Mouse (Mus musculus) CH12.LX (cell line): ENCODE results near the gene Igdcc4. TPM values are rescaled to one million over a fixed set of nuclear protein-coding genes. Genes with fewer than 3 reads are reported as not detected.

ENCODE experiments used
- DNase-seq: peaks from one replicate; pipeline ENCODE4 v3.0.0-alpha.2; 2013; ENCODE audit errors: extremely low read depth
- H3K27ac ChIP-seq: 2 replicates; pipeline ENCODE4 v1.5.1; 2012; ENCODE audit warnings: low read depth, mild to moderate bottlenecking, control low read depth, moderate library complexity; ENCODE audit not compliant: insufficient read depth
- H3K27me3 ChIP-seq: replicated peaks from 2 replicates; pipeline ENCODE3; 2012; ENCODE audit warnings: inconsistent platforms
- H3K36me3 ChIP-seq, 2 experiments: replicated peaks in 1 of 2; 2 replicates each; pipeline versions ENCODE3 to v1.6.1; 2012; ENCODE audit warnings: inconsistent platforms in 1 of 2, low read length in 1 of 2, mild to moderate bottlenecking in 1 of 2, mixed read lengths in 1 of 2, moderate library complexity in 1 of 2; ENCODE audit not compliant: control insufficient read depth in 1 of 2, insufficient read depth in 1 of 2
- H3K4me1 ChIP-seq, 2 experiments: 2 replicates each; pipeline ENCODE4 v1.6.1; 2012; ENCODE audit warnings: inconsistent platforms in 1 of 2, moderate library complexity in 1 of 2; ENCODE audit not compliant: insufficient read depth in 2 of 2, control insufficient read depth in 1 of 2
- H3K4me2 ChIP-seq: 2 replicates; pipeline ENCODE4 v1.6.1; 2012; ENCODE audit warnings: low read depth, mild to moderate bottlenecking, control low read depth; ENCODE audit not compliant: poor library complexity, insufficient read depth, severe bottlenecking
- H3K4me3 ChIP-seq, 3 experiments: fragments of 150-350 bp in 1 of 3; sonication (generic) in 1 of 3; replicated peaks in 1 of 3; 2 replicates each; pipeline versions ENCODE3 to v1.5.1; 2011 to 2012; ENCODE audit warnings: low read depth in 2 of 3, low read length in 2 of 3, mild to moderate bottlenecking in 2 of 3, moderate library complexity in 2 of 3, control low read depth in 1 of 3, improper control_type of control experiment in 1 of 3, inconsistent platforms in 1 of 3, mixed read lengths in 1 of 3; ENCODE audit not compliant: poor library complexity in 1 of 3
- H3K79me2 ChIP-seq: replicated peaks from 2 replicates; pipeline ENCODE4 v1.6.1; 2012; ENCODE audit warnings: mild to moderate bottlenecking, moderate library complexity; ENCODE audit not compliant: control insufficient read depth, poor library complexity, insufficient read depth, severe bottlenecking; ENCODE audit errors: extremely low read depth
- H3K9ac ChIP-seq: 2 replicates; pipeline ENCODE4 v1.6.1; 2012; ENCODE audit warnings: low read depth, mild to moderate bottlenecking, control low read depth, moderate library complexity; ENCODE audit not compliant: insufficient read depth
- H3K9me3 ChIP-seq: replicated peaks from 2 replicates; pipeline ENCODE3; 2012; ENCODE audit warnings: low read length, inconsistent platforms, mixed read lengths
- BHLHE40 ChIP-seq: IDR thresholded peaks from 2 replicates; pipeline ENCODE4 v1.6.1; 2011; ENCODE audit warnings: mild to moderate bottlenecking, low read depth, low read length, improper control_type of control experiment
- CHD1 ChIP-seq: IDR thresholded peaks from 2 replicates; pipeline ENCODE4 v1.6.1; 2012; ENCODE audit warnings: low read depth, low read length, improper control_type of control experiment, inconsistent platforms
- CHD2 ChIP-seq: IDR thresholded peaks from 2 replicates; pipeline ENCODE4 v1.6.1; 2011; ENCODE audit warnings: low read length, improper control_type of control experiment
- CTCF ChIP-seq, 2 experiments: IDR thresholded peaks in 1 of 2; conservative IDR thresholded peaks in 1 of 2; 2 replicates each; pipeline ENCODE4 v1.5.1; 2011 to 2012; ENCODE audit warnings: low read depth in 2 of 2, low read length in 2 of 2, improper control_type of control experiment in 1 of 2, inconsistent platforms in 1 of 2, mild to moderate bottlenecking in 1 of 2, moderate library complexity in 1 of 2
- E2F4 ChIP-seq: IDR thresholded peaks from 2 replicates; pipeline ENCODE4 v1.6.1; 2011; ENCODE audit warnings: low read depth, low read length, improper control_type of control experiment; ENCODE audit not compliant: insufficient replicate concordance
- EP300 ChIP-seq: IDR thresholded peaks from 2 replicates; pipeline ENCODE4 v1.6.1; 2011; ENCODE audit warnings: low read length, improper control_type of control experiment
- GABPA ChIP-seq: IDR thresholded peaks from 2 replicates; pipeline ENCODE4 v1.6.1; 2012; ENCODE audit warnings: low read depth, low read length, improper control_type of control experiment, inconsistent platforms; ENCODE audit not compliant: insufficient replicate concordance
- IRF4 ChIP-seq: IDR thresholded peaks from 2 replicates; pipeline ENCODE4 v1.6.1; 2014; ENCODE audit warnings: low read depth, mild to moderate bottlenecking, inconsistent platforms, low read length, improper control_type of control experiment
- KAT2A ChIP-seq: IDR thresholded peaks from 2 replicates; pipeline ENCODE4 v1.6.1; 2012; ENCODE audit warnings: low read length, improper control_type of control experiment, inconsistent platforms; ENCODE audit not compliant: insufficient replicate concordance
- MAFK ChIP-seq: IDR thresholded peaks from 2 replicates; pipeline ENCODE4 v1.6.1; 2011; ENCODE audit warnings: low read length, improper control_type of control experiment; ENCODE audit not compliant: insufficient replicate concordance
- MYC ChIP-seq: IDR thresholded peaks from 2 replicates; pipeline ENCODE4 v1.6.1; 2011; ENCODE audit warnings: low read depth, mild to moderate bottlenecking, improper control_type of control experiment, low read length
- NELFE ChIP-seq: IDR thresholded peaks from 2 replicates; pipeline ENCODE4 v1.6.1; 2011; ENCODE audit warnings: low read depth, low read length, improper control_type of control experiment
- POLR2A ChIP-seq: IDR thresholded peaks from 2 replicates; pipeline ENCODE4 v1.6.1; 2011; ENCODE audit warnings: low read depth, mild to moderate bottlenecking, improper control_type of control experiment, low read length
- POLR2AphosphoS2 ChIP-seq: IDR thresholded peaks from 2 replicates; pipeline ENCODE4 v1.6.1; 2011; ENCODE audit warnings: low read depth, low read length, improper control_type of control experiment
- SIN3A ChIP-seq: IDR thresholded peaks from 2 replicates; pipeline ENCODE4 v1.6.1; 2012; ENCODE audit warnings: low read length, improper control_type of control experiment, inconsistent platforms
- SMC3 ChIP-seq: IDR thresholded peaks from 2 replicates; pipeline ENCODE4 v1.6.1; 2011; ENCODE audit warnings: low read depth, low read length, improper control_type of control experiment
- USF1 ChIP-seq: IDR thresholded peaks from 2 replicates; pipeline ENCODE4 v1.6.1; 2014; ENCODE audit warnings: low read depth, mild to moderate bottlenecking, inconsistent platforms, low read length, improper control_type of control experiment
- USF2 ChIP-seq: conservative IDR thresholded peaks from 2 replicates; pipeline ENCODE4 v1.6.1; 2011; ENCODE audit warnings: low read depth, low read length, improper control_type of control experiment
- ZMIZ1 ChIP-seq: IDR thresholded peaks from 2 replicates; pipeline ENCODE4 v1.6.1; 2012; ENCODE audit warnings: low read depth, mild to moderate bottlenecking, inconsistent platforms, low read length, improper control_type of control experiment
- dilution Hi-C: fragments of 300-500 bp; cut with MboI; formaldehyde crosslinking; loops from 2 replicates; pipeline ENCODE4 v1.14.3; 2020; ENCODE audit warnings: low sequenced_read_pairs; ENCODE audit not compliant: extremely low pct_unique_long_range_greater_than_20kb, extremely low pct_ligation_motif_present
- in situ Hi-C: fragments of 300-500 bp; cut with MboI; formaldehyde crosslinking; loops from 3 replicates; pipeline ENCODE4 v1.14.3; 2019; ENCODE audit warnings: low sequenced_read_pairs, low pct_ligation_motif_present, low pct_unique_long_range_greater_than_20kb, mixed read lengths
- polyA plus RNA-seq: library from polyadenylated mRNA; unstranded; fragments of >175 nt; gene quantifications from 2 replicates; pipeline ENCODE4 v1.2.1, GENCODE M21; 2012; ENCODE audit warnings: low read depth; ENCODE audit not compliant: insufficient read length
- total RNA-seq, 2 experiments: library from RNA; depleted of rRNA; stranded (reverse); fragments of 300-350 nt in 1 of 2; fragments of >200 nt in 1 of 2; gene quantifications; 2 replicates each; pipeline ENCODE4 v1.2.3; 2012 to 2014

Igdcc4 gene
- total and polyA plus RNA-seq, 3 experiments, result 0.13 to 0.23 TPM; not detected in 1

- in situ Hi-C loops, result loop anchor here (5.0 kb wide), 1 partner anchor 40 kb away; no protein-coding TSS in a partner anchor
- Histone ChIP-seq H3K4me2 (no peak overlapping the region), H3K27me3 (peaks cover 43% of the 10 kb centered on the region), H3K4me3 (no peak overlapping the region), H3K36me3 (no peaks in the 10 kb centered on the region), H3K4me1 (peaks cover 10 to 48% of the 10 kb centered on the region in 2 experiments; a peak in 3 of 4 replicates), H3K79me2 (no peaks in the 10 kb centered on the region), H3K9ac (no peak overlapping the region), H3K9me3 (no peaks in the 10 kb centered on the region), H3K27ac (no peak overlapping the region)
- dilution Hi-C loops, result no loop called here
- no peak for DNase-seq
- no peak for TF ChIP-seq E2F4
- TF ChIP-seq CHD1, result no peak
- TF ChIP-seq MAFK, result no peak
- no peak for TF ChIP-seq POLR2AphosphoS2
- TF ChIP-seq POLR2A, result no peak
- no peak for TF ChIP-seq USF1
- TF ChIP-seq SIN3A, result no peak
- no peak for TF ChIP-seq BHLHE40
- TF ChIP-seq USF2, result no peak
- no peak for TF ChIP-seq NELFE
- TF ChIP-seq SMC3, result no peak
- no peak for TF ChIP-seq CHD2
Measured at GRCm38 (mm10) chr9:65177497-65177896, 76.2 kb downstream of the Igdcc4 start.

GRCm38 (mm10) chr9:65177912-65178311 is 76.6 kb downstream of the Igdcc4 start:
- H3K27me3 ChIP-seq, result peaks cover 42% of the 10 kb centered on the region
- no peak for DNase-seq

GRCm38 (mm10) chr9:65178336-65179213 is 77.3 kb downstream of the Igdcc4 start:
- H3K79me2 ChIP-seq, result no peaks in the 10 kb centered on the region
- dilution Hi-C loops, result no loop called here
- H3K36me3 ChIP-seq, result no peaks in the 10 kb centered on the region
- peaks cover 40% of the 10 kb centered on the region for H3K27me3 ChIP-seq
- no peak overlapping the region for H3K4me2 ChIP-seq
- H3K9me3 ChIP-seq, result no peaks in the 10 kb centered on the region
- H3K27ac ChIP-seq, result no peak overlapping the region
- no peak for DNase-seq
- H3K4me1 ChIP-seq, result peaks cover 10 to 48% of the 10 kb centered on the region in 2 experiments; a peak in 3 of 4 replicates
- TF ChIP-seq CTCF (conservative IDR thresholded peaks at IDR 0.05 in 1 of 2, IDR thresholded peaks at IDR 0.05 in 1 of 2; ENCODE audit: low read depth in 2 of 2, low read length in 2 of 2), result no peak
- TF ChIP-seq ZMIZ1, result no peak
- TF ChIP-seq BHLHE40, result no peak
- no peak for TF ChIP-seq NELFE
- TF ChIP-seq MYC, result no peak
- no peak for TF ChIP-seq EP300
- no peak for TF ChIP-seq IRF4
- TF ChIP-seq KAT2A, result no peak
- TF ChIP-seq POLR2AphosphoS2, result no peak
- TF ChIP-seq, all 38 proteins: peak for 0
- in situ Hi-C loops, result loop anchor here (5.0 kb wide), 1 partner anchor 41 kb away; no protein-coding TSS in a partner anchor
- no peak overlapping the region for H3K9ac ChIP-seq
- H3K4me3 ChIP-seq, result no peak overlapping the region

More at GRCm38 (mm10) chr9:65177912-65178311, 76.6 kb downstream of the Igdcc4 start:
- Histone ChIP-seq H3K27ac (no peak overlapping the region), H3K4me2 (no peak overlapping the region), H3K36me3 (no peaks in the 10 kb centered on the region), H3K79me2 (no peaks in the 10 kb centered on the region), H3K4me1 (peaks cover 10 to 48% of the 10 kb centered on the region in 2 experiments; a peak in 3 of 4 replicates), H3K9ac (no peak overlapping the region), H3K4me3 (no peak overlapping the region), H3K9me3 (no peaks in the 10 kb centered on the region)
- TF ChIP-seq GABPA, result no peak
- dilution Hi-C loops (no loop called here), in situ Hi-C loops (loop anchor here (5.0 kb wide), 1 partner anchor 41 kb away; no protein-coding TSS in a partner anchor)
